Mouse (Mus musculus): Measurements from ENCODE around the gene Ldlrad3. TPM values are rescaled to one million over a fixed set of nuclear protein-coding genes. Genes with fewer than 3 reads are reported as not detected.
A peak's percentile ranks its signal among the peaks of the same experiment; 100 is the strongest.

Ldlrad3 gene
- polyA plus RNA-seq, 1 experiment from 2014 or later: 30.0 TPM

GRCm38 (mm10) chr2:101920136-101920554, 266.0 kb downstream of the Ldlrad3 start:
- H3K27me3 ChIP-seq (ENCODE audit: control insufficient read depth, insufficient read depth, low read length): no peaks in the 10 kb centered on the region
- H3K36me3 ChIP-seq (ENCODE audit: control insufficient read depth, insufficient read depth, low read length): no peaks in the 10 kb centered on the region
- no peaks in the 10 kb centered on the region for H3K9me3 ChIP-seq (ENCODE audit: control insufficient read depth, low read length)
- no peak overlapping the region for H3K4me3 ChIP-seq (ENCODE audit: low read depth, low read length)
- ATAC-seq (ENCODE audit: low read depth): peak; percentile 86
- H3K4me2 ChIP-seq (ENCODE audit: low read depth, low read length): no peak overlapping the region
- WGBS: 8% methylated on average over 2 of the region's 2 CpGs
- 0 out of 2 replicates have a peak, but pooled peaks cover 6% of the 10 kb centered on the region for H3K4me1 ChIP-seq (ENCODE audit: control insufficient read depth, insufficient read depth, low read length)
- no peak overlapping the region for H3K9ac ChIP-seq (replicated peaks; ENCODE audit: low read depth, low read length)
- H3K27ac ChIP-seq (ENCODE audit: low read depth, low read length): peak overlapping the region; percentile 34; the same call in 1 of the 2 replicates

- 72% methylated on average over 7 of the region's 7 CpGs for WGBS
- Histone ChIP-seq H3K4me1 (ENCODE audit: control insufficient read depth, insufficient read depth, low read length) (0 out of 2 replicates have a peak, but pooled peaks cover 6% of the 10 kb centered on the region), H3K27ac (ENCODE audit: low read depth, low read length) (no peak overlapping the region), H3K36me3 (ENCODE audit: control insufficient read depth, insufficient read depth, low read length) (no peaks in the 10 kb centered on the region), H3K27me3 (ENCODE audit: control insufficient read depth, insufficient read depth, low read length) (no peaks in the 10 kb centered on the region), H3K4me2 (ENCODE audit: low read depth, low read length) (no peak overlapping the region), H3K4me3 (ENCODE audit: low read depth, low read length) (no peak overlapping the region), H3K9ac (replicated peaks; ENCODE audit: low read depth, low read length) (no peak overlapping the region), H3K9me3 (ENCODE audit: control insufficient read depth, low read length) (no peaks in the 10 kb centered on the region)
- no peak for ATAC-seq (ENCODE audit: low read depth)
Observed at GRCm38 (mm10) chr2:101918518-101918917, 267.7 kb downstream of the Ldlrad3 start.

- Histone ChIP-seq H3K27me3 (ENCODE audit: control insufficient read depth, insufficient read depth, low read length) (no peaks in the 10 kb centered on the region), H3K4me2 (ENCODE audit: low read depth, low read length) (no peak overlapping the region), H3K4me1 (ENCODE audit: control insufficient read depth, insufficient read depth, low read length) (peaks cover 4% of the 10 kb centered on the region), H3K27ac (ENCODE audit: low read depth, low read length) (no peak overlapping the region), H3K9ac (replicated peaks; ENCODE audit: low read depth, low read length) (no peak overlapping the region), H3K4me3 (ENCODE audit: low read depth, low read length) (no peak overlapping the region), H3K36me3 (ENCODE audit: control insufficient read depth, insufficient read depth, low read length) (no peaks in the 10 kb centered on the region), H3K9me3 (ENCODE audit: control insufficient read depth, low read length) (no peaks in the 10 kb centered on the region)
- WGBS: 80% methylated on average over 15 of the region's 15 CpGs
- ATAC-seq (ENCODE audit: low read depth): no peak
Observed at GRCm38 (mm10) chr2:101909326-101910080, 276.7 kb downstream of the Ldlrad3 start.

- Histone ChIP-seq H3K4me1 (ENCODE audit: control insufficient read depth, insufficient read depth, low read length) (peaks cover 4% of the 10 kb centered on the region), H3K27me3 (ENCODE audit: control insufficient read depth, insufficient read depth, low read length) (no peaks in the 10 kb centered on the region), H3K36me3 (ENCODE audit: control insufficient read depth, insufficient read depth, low read length) (no peaks in the 10 kb centered on the region), H3K27ac (ENCODE audit: low read depth, low read length) (no peak overlapping the region), H3K4me3 (ENCODE audit: low read depth, low read length) (no peak overlapping the region), H3K9ac (replicated peaks; ENCODE audit: low read depth, low read length) (no peak overlapping the region), H3K9me3 (ENCODE audit: control insufficient read depth, low read length) (no peaks in the 10 kb centered on the region), H3K4me2 (ENCODE audit: low read depth, low read length) (no peak overlapping the region)
- no peak for ATAC-seq (ENCODE audit: low read depth)
- 74% methylated on average over 13 of the region's 13 CpGs for WGBS
Observed at GRCm38 (mm10) chr2:101908773-101909172, 277.4 kb downstream of the Ldlrad3 start.

- H3K4me1 ChIP-seq (ENCODE audit: control insufficient read depth, insufficient read depth, low read length): peaks cover 4% of the 10 kb centered on the region
- 58% methylated on average over 10 of the region's 10 CpGs for WGBS
- H3K9ac ChIP-seq (replicated peaks; ENCODE audit: low read depth, low read length): 0 out of 2 replicates have a peak overlapping the region, but pooled peaks have one; percentile 11
- H3K4me2 ChIP-seq (ENCODE audit: low read depth, low read length): no peak overlapping the region
- H3K36me3 ChIP-seq (ENCODE audit: control insufficient read depth, insufficient read depth, low read length): no peaks in the 10 kb centered on the region
- no peaks in the 10 kb centered on the region for H3K9me3 ChIP-seq (ENCODE audit: control insufficient read depth, low read length)
- no peak overlapping the region for H3K27ac ChIP-seq (ENCODE audit: low read depth, low read length)
- no peak overlapping the region for H3K4me3 ChIP-seq (ENCODE audit: low read depth, low read length)
- no peaks in the 10 kb centered on the region for H3K27me3 ChIP-seq (ENCODE audit: control insufficient read depth, insufficient read depth, low read length)
- ATAC-seq (ENCODE audit: low read depth): no peak
Observed at GRCm38 (mm10) chr2:101907386-101908022, 278.7 kb downstream of the Ldlrad3 start.

- Histone ChIP-seq H3K9me3 (ENCODE audit: control insufficient read depth, low read length) (no peaks in the 10 kb centered on the region), H3K4me1 (ENCODE audit: control insufficient read depth, insufficient read depth, low read length) (peaks cover 4% of the 10 kb centered on the region), H3K27ac (ENCODE audit: low read depth, low read length) (no peak overlapping the region), H3K27me3 (ENCODE audit: control insufficient read depth, insufficient read depth, low read length) (no peaks in the 10 kb centered on the region), H3K9ac (replicated peaks; ENCODE audit: low read depth, low read length) (peak overlapping the region; percentile 37; the same call in 1 of the 2 replicates), H3K4me3 (ENCODE audit: low read depth, low read length) (no peak overlapping the region), H3K36me3 (ENCODE audit: control insufficient read depth, insufficient read depth, low read length) (no peaks in the 10 kb centered on the region), H3K4me2 (ENCODE audit: low read depth, low read length) (no peak overlapping the region)
- 72% methylated on average over 5 of the region's 5 CpGs for WGBS
- ATAC-seq (ENCODE audit: low read depth): peak; percentile 45; the same call in 1 of the 2 replicates
Observed at GRCm38 (mm10) chr2:101906379-101906690, 279.9 kb downstream of the Ldlrad3 start.

- H3K9me3 ChIP-seq (ENCODE audit: control insufficient read depth, low read length): no peaks in the 10 kb centered on the region
- ATAC-seq (ENCODE audit: low read depth): peak; percentile 75
- no peak overlapping the region for H3K27ac ChIP-seq (ENCODE audit: low read depth, low read length)
- no peaks in the 10 kb centered on the region for H3K36me3 ChIP-seq (ENCODE audit: control insufficient read depth, insufficient read depth, low read length)
- H3K4me2 ChIP-seq (ENCODE audit: low read depth, low read length): peak overlapping the region; percentile 30; the same call in 1 of the 2 replicates
- peak overlapping the region; percentile 37; the same call in 1 of the 2 replicates for H3K9ac ChIP-seq (replicated peaks; ENCODE audit: low read depth, low read length)
- peaks cover 4% of the 10 kb centered on the region for H3K4me1 ChIP-seq (ENCODE audit: control insufficient read depth, insufficient read depth, low read length)
- no peaks in the 10 kb centered on the region for H3K27me3 ChIP-seq (ENCODE audit: control insufficient read depth, insufficient read depth, low read length)
- WGBS: 25% methylated on average over 21 of the region's 21 CpGs
- H3K4me3 ChIP-seq (ENCODE audit: low read depth, low read length): no peak overlapping the region
Observed at GRCm38 (mm10) chr2:101905534-101906378, 280.4 kb downstream of the Ldlrad3 start.

- Histone ChIP-seq H3K4me2 (ENCODE audit: low read depth, low read length) (no peak overlapping the region), H3K4me1 (ENCODE audit: control insufficient read depth, insufficient read depth, low read length) (peaks cover 4% of the 10 kb centered on the region), H3K9ac (replicated peaks; ENCODE audit: low read depth, low read length) (no peak overlapping the region), H3K27me3 (ENCODE audit: control insufficient read depth, insufficient read depth, low read length) (no peaks in the 10 kb centered on the region), H3K27ac (ENCODE audit: low read depth, low read length) (no peak overlapping the region), H3K4me3 (ENCODE audit: low read depth, low read length) (no peak overlapping the region), H3K9me3 (ENCODE audit: control insufficient read depth, low read length) (no peaks in the 10 kb centered on the region), H3K36me3 (ENCODE audit: control insufficient read depth, insufficient read depth, low read length) (no peaks in the 10 kb centered on the region)
- WGBS: 69% methylated on average over 4 of the region's 4 CpGs
- ATAC-seq (ENCODE audit: low read depth): no peak
Observed at GRCm38 (mm10) chr2:101902196-101902595, 284.0 kb downstream of the Ldlrad3 start.

All from neural tube, embryonic 14.5 days (tissue).